Mouse (Mus musculus) kidney, embryonic 14.5 days (tissue): Measurements from ENCODE around the gene Tmf1. TPM values are rescaled to one million over a fixed set of nuclear protein-coding genes. Genes with fewer than 3 reads are reported as not detected.

ENCODE experiments used
- ATAC-seq: fragments of 200-750 bp; cut with Nextera tagmentation; 2 replicates; pipeline ENCODE4 v1.8.0; 2017; ENCODE audit warnings: moderate number of reproducible peaks, mild to moderate bottlenecking, moderate TSS enrichment, moderate library complexity; ENCODE audit not compliant: low FRiP score, low TSS enrichment
- H3K27ac ChIP-seq: fragments of 300-500 bp; sonication (generic); 2 replicates; pipeline ENCODE4 v1.5.1; 2014; ENCODE audit warnings: low read depth, mild to moderate bottlenecking, low read length, moderate library complexity, mixed read lengths
- H3K27me3 ChIP-seq: fragments of 300-500 bp; sonication (generic); 2 replicates; pipeline ENCODE4 v1.6.1; 2014; ENCODE audit warnings: mild to moderate bottlenecking, low read length; ENCODE audit not compliant: control insufficient read depth, insufficient read depth
- H3K36me3 ChIP-seq: fragments of 300-500 bp; sonication (generic); 2 replicates; pipeline ENCODE4 v1.6.1; 2014; ENCODE audit warnings: low read length, mixed read lengths; ENCODE audit not compliant: control insufficient read depth, insufficient read depth
- H3K4me1 ChIP-seq: fragments of 300-500 bp; sonication (generic); 2 replicates; pipeline ENCODE4 v1.6.1; 2014; ENCODE audit warnings: low read length, mixed read lengths; ENCODE audit not compliant: control insufficient read depth, insufficient read depth
- H3K4me2 ChIP-seq: fragments of 300-500 bp; sonication (generic); replicated peaks from 2 replicates; pipeline ENCODE4 v1.6.1; 2014; ENCODE audit warnings: low read depth, mild to moderate bottlenecking, low read length
- H3K4me3 ChIP-seq: fragments of 300-500 bp; sonication (generic); 2 replicates; pipeline ENCODE4 v1.5.1; 2014; ENCODE audit warnings: mild to moderate bottlenecking, low read length
- H3K9ac ChIP-seq: fragments of 300-500 bp; sonication (generic); 2 replicates; pipeline ENCODE4 v1.6.1; 2014; ENCODE audit warnings: low read depth, mild to moderate bottlenecking, low read length, moderate library complexity
- H3K9me3 ChIP-seq: fragments of 300-500 bp; sonication (generic); 2 replicates; pipeline ENCODE4 v1.6.1; 2016; ENCODE audit warnings: low read length; ENCODE audit not compliant: control insufficient read depth
- whole genome bisulfite sequencing: fragments of 180-500 bp; shearing (Covaris S2); extraction: QIAGEN DNeasy Blood & Tissue Kit; methylation state at CpG from one replicate; pipeline ENCODE4 v1.1.7; 2014; 5-methylcytosine and 5-hydroxymethylcytosine counted together
- polyA plus RNA-seq: library from polyadenylated mRNA; unstranded; fragments of >200 nt; fragmentation: Nextera tagmentation; extraction: Ambion mirVana; gene quantifications from 2 replicates; pipeline ENCODE4 v1.2.1, GENCODE M21; 2014

Gene Tmf1
- polyA plus RNA-seq, 1 experiment from 2014 or later, result 36.7 TPM

DNA sequence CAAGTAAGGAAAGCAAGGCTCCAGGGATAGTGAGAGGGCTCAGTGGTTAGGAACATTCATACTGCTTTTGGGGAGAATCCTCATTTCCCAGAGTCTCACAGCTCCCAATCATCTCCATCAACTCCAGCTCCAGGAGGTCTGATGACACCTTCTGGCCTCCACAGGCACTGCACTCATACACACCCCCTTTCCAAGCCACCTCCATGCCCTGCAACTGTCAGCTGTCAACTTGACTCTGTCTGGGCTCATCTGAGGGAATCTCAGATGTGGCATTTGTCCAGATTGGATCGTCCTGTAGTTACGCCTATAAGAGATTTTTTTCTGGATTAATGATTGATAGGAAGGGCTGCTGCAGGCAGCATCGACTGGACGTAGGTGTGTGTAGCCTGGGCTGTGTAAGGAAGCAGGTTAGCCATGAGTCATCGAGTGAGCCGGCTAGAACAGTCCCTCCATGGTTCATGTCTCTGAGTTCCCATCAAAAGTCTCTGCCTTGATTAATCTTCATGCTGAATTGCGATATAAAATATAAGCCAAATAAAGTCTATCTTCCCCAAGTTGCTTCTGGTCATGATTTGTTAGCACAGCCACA lies 74.6 kb downstream of the Tmf1 start:
- H3K9ac ChIP-seq, result no peak overlapping the region
- no peaks in the 10 kb centered on the region for H3K9me3 ChIP-seq
- H3K27me3 ChIP-seq, result no peaks in the 10 kb centered on the region
- 68% methylated on average over 7 of the region's 7 CpGs for WGBS
- H3K4me1 ChIP-seq, result no peaks in the 10 kb centered on the region
- H3K27ac ChIP-seq, result no peak overlapping the region
- no peak overlapping the region for H3K4me3 ChIP-seq
- ATAC-seq, result peak; percentile 25; the same call in 1 of the 2 replicates
- no peak overlapping the region for H3K4me2 ChIP-seq
- H3K36me3 ChIP-seq, result no peaks in the 10 kb centered on the region

Other genes starting within 250 kb of the Tmf1 start
- gene Fam19a4, start 118.7 kb downstream of the Tmf1 start, polyA plus RNA-seq, result 0.96 and 1.1 TPM in 2 replicates
- 7.0 and 18.0 TPM in 2 replicates for gene Eogt, start 29.9 kb downstream of the Tmf1 start, polyA plus RNA-seq
- 86.5 and 89.9 TPM in 2 replicates for gene Uba3, start 26.5 kb upstream of the Tmf1 start, polyA plus RNA-seq
- 25.9 and 62.3 TPM in 2 replicates for gene Arl6ip5, start 31.6 kb upstream of the Tmf1 start, polyA plus RNA-seq
- 0.09 TPM in 1 of 2 replicates, not detected in the other for gene Lmod3, start 73.6 kb upstream of the Tmf1 start, polyA plus RNA-seq